Mouse (Mus musculus): ENCODE data around the gene Rala. TPM values are rescaled to one million over a fixed set of nuclear protein-coding genes. Genes with fewer than 3 reads are reported as not detected.

Rala gene
- total and polyA plus RNA-seq, 3 experiments, result 8.4 to 30.1 (median 24.2) TPM

GRCm38 (mm10) chr13:17838484-17838851 lies 105.6 kb downstream of the Rala start:
- peak; percentile 7 for DNase-seq (ENCODE audit: low spot score)
- ATAC-seq (ENCODE audit: extremely low read depth, insufficient number of reproducible peaks, low FRiP score, poor library complexity, severe bottlenecking), result peak; percentile 54; the same call in 1 of the 2 replicates
- peaks cover 21% of the 10 kb centered on the region for H3K4me1 ChIP-seq (ENCODE audit: insufficient read depth, low read depth, low read length)
- H3K4me3 ChIP-seq (ENCODE audit: low read depth, low read length), result no peak overlapping the region
- no peak for TF ChIP-seq GATA2 (IDR thresholded peaks at IDR 0.05; ENCODE audit: borderline replicate concordance, low read depth, low read length)
- TF ChIP-seq GATA1 (IDR thresholded peaks at IDR 0.05; ENCODE audit: borderline replicate concordance, low read length), result no peak
- no peak for TF ChIP-seq POLR2AphosphoS5 (IDR thresholded peaks at IDR 0.05; ENCODE audit: insufficient replicate concordance, low read depth, low read length)
- TF ChIP-seq CTCF (IDR thresholded peaks at IDR 0.05; ENCODE audit: low read depth, low read length), result no peak
- TF ChIP-seq TAL1 (conservative IDR thresholded peaks at IDR 0.05; ENCODE audit: low read depth, low read length), result no peak
- H3K27me3 ChIP-seq (ENCODE audit: insufficient read depth, low read length), result peaks cover 14% of the 10 kb centered on the region; the same call in 1 of the 2 replicates
- no peaks in the 10 kb centered on the region for H3K36me3 ChIP-seq (replicated peaks)
- no peaks in the 10 kb centered on the region for H3K9me3 ChIP-seq (replicated peaks)

GRCm38 (mm10) chr13:17837610-17838483 lies 106.2 kb downstream of the Rala start:
- ATAC-seq (ENCODE audit: extremely low read depth, insufficient number of reproducible peaks, low FRiP score, poor library complexity, severe bottlenecking) (no peak), DNase-seq (ENCODE audit: low spot score) (no peak)
- H3K36me3 ChIP-seq (replicated peaks), result no peaks in the 10 kb centered on the region
- peaks cover 10% of the 10 kb centered on the region; the same call in 1 of the 2 replicates for H3K27me3 ChIP-seq (ENCODE audit: insufficient read depth, low read length)
- no peaks in the 10 kb centered on the region for H3K9me3 ChIP-seq (replicated peaks)
- H3K4me1 ChIP-seq (ENCODE audit: insufficient read depth, low read depth, low read length), result peaks cover 21% of the 10 kb centered on the region
- peak; percentile 47; the same call in 1 of the 2 replicates for TF ChIP-seq CTCF (IDR thresholded peaks at IDR 0.05; ENCODE audit: low read depth, low read length)
- TF ChIP-seq GATA2 (IDR thresholded peaks at IDR 0.05; ENCODE audit: borderline replicate concordance, low read depth, low read length), result no peak
- no peak for TF ChIP-seq POLR2AphosphoS5 (IDR thresholded peaks at IDR 0.05; ENCODE audit: insufficient replicate concordance, low read depth, low read length)
- no peak for TF ChIP-seq GATA1 (IDR thresholded peaks at IDR 0.05; ENCODE audit: borderline replicate concordance, low read length)
- no peak for TF ChIP-seq TAL1 (conservative IDR thresholded peaks at IDR 0.05; ENCODE audit: low read depth, low read length)
- H3K4me3 ChIP-seq (ENCODE audit: low read depth, low read length), result no peak overlapping the region

GRCm38 (mm10) chr13:17836808-17837207 lies 107.2 kb downstream of the Rala start:
- peak; percentile 60 for ATAC-seq (ENCODE audit: extremely low read depth, insufficient number of reproducible peaks, low FRiP score, poor library complexity, severe bottlenecking)
- Histone ChIP-seq H3K4me3 (ENCODE audit: low read depth, low read length) (peak overlapping the region; percentile 22; the same call in 1 of the 2 replicates), H3K4me1 (ENCODE audit: insufficient read depth, low read depth, low read length) (peaks cover 21% of the 10 kb centered on the region), H3K9me3 (replicated peaks) (no peaks in the 10 kb centered on the region), H3K27me3 (ENCODE audit: insufficient read depth, low read length) (peaks cover 11% of the 10 kb centered on the region), H3K36me3 (replicated peaks) (no peaks in the 10 kb centered on the region)
- DNase-seq (ENCODE audit: low spot score), result peak; percentile 22
- no peak for TF ChIP-seq GATA1 (IDR thresholded peaks at IDR 0.05; ENCODE audit: borderline replicate concordance, low read length)
- no peak for TF ChIP-seq CTCF (IDR thresholded peaks at IDR 0.05; ENCODE audit: low read depth, low read length)
- no peak for TF ChIP-seq TAL1 (conservative IDR thresholded peaks at IDR 0.05; ENCODE audit: low read depth, low read length)
- no peak for TF ChIP-seq GATA2 (IDR thresholded peaks at IDR 0.05; ENCODE audit: borderline replicate concordance, low read depth, low read length)
- TF ChIP-seq POLR2AphosphoS5 (IDR thresholded peaks at IDR 0.05; ENCODE audit: insufficient replicate concordance, low read depth, low read length), result no peak

GRCm38 (mm10) chr13:17832940-17833339 lies 111.1 kb downstream of the Rala start:
- H3K27me3 ChIP-seq (ENCODE audit: insufficient read depth, low read length), result peaks cover 11% of the 10 kb centered on the region
- ATAC-seq (ENCODE audit: extremely low read depth, insufficient number of reproducible peaks, low FRiP score, poor library complexity, severe bottlenecking) (no peak), DNase-seq (ENCODE audit: low spot score) (no peak)
- H3K9me3 ChIP-seq (replicated peaks), result no peaks in the 10 kb centered on the region
- H3K4me1 ChIP-seq (ENCODE audit: insufficient read depth, low read depth, low read length), result peaks cover 13% of the 10 kb centered on the region
- no peaks in the 10 kb centered on the region for H3K36me3 ChIP-seq (replicated peaks)
- TF ChIP-seq GATA2 (IDR thresholded peaks at IDR 0.05; ENCODE audit: borderline replicate concordance, low read depth, low read length), result no peak
- no peak for TF ChIP-seq POLR2AphosphoS5 (IDR thresholded peaks at IDR 0.05; ENCODE audit: insufficient replicate concordance, low read depth, low read length)
- no peak for TF ChIP-seq TAL1 (conservative IDR thresholded peaks at IDR 0.05; ENCODE audit: low read depth, low read length)
- TF ChIP-seq CTCF (IDR thresholded peaks at IDR 0.05; ENCODE audit: low read depth, low read length), result no peak
- no peak for TF ChIP-seq GATA1 (IDR thresholded peaks at IDR 0.05; ENCODE audit: borderline replicate concordance, low read length)
- H3K4me3 ChIP-seq (ENCODE audit: low read depth, low read length), result no peak overlapping the region

Other genes starting within 250 kb of the Rala start
- gene Mplkip, start 249.0 kb downstream of the Rala start, total RNA-seq (2014; fragmentation: Nextera tagmentation), result 57.1 and 74.6 TPM in 2 replicates
- 55.8 and 65.7 TPM in 2 replicates for gene Mplkip, start 249.0 kb downstream of the Rala start, total RNA-seq (2017)
- gene Mplkip, start 249.0 kb downstream of the Rala start, polyA plus RNA-seq (2012), result 40.9 and 55.7 TPM in 2 replicates
- 1.1 and 5.1 TPM in 2 replicates for gene Sugct, start 248.7 kb downstream of the Rala start, total RNA-seq (2014; fragmentation: Nextera tagmentation)
- 3.5 and 4.8 TPM in 2 replicates for gene Sugct, start 248.7 kb downstream of the Rala start, total RNA-seq (2017)
- 1.8 and 2.2 TPM in 2 replicates for gene Sugct, start 248.7 kb downstream of the Rala start, polyA plus RNA-seq (2012)
- 166 and 181 TPM in 2 replicates for gene Cdk13, start 139.1 kb downstream of the Rala start, total RNA-seq (2014; fragmentation: Nextera tagmentation)
- gene Cdk13, start 139.1 kb downstream of the Rala start, total RNA-seq (2017), result 70.3 and 71.7 TPM in 2 replicates
- gene Cdk13, start 139.1 kb downstream of the Rala start, polyA plus RNA-seq (2012), result 227 and 324 TPM in 2 replicates
- gene Yae1d1, start 49.1 kb upstream of the Rala start, total RNA-seq (2014; fragmentation: Nextera tagmentation), result 35.6 and 36.2 TPM in 2 replicates
- 21.7 and 35.5 TPM in 2 replicates for gene Yae1d1, start 49.1 kb upstream of the Rala start, total RNA-seq (2017)
- gene Yae1d1, start 49.1 kb upstream of the Rala start, polyA plus RNA-seq (2012), result 10.2 and 14.3 TPM in 2 replicates

Data from G1E (cell line).